Mouse (Mus musculus) forebrain, postnatal 0 days (tissue): ENCODE results near the gene Grasp. TPM values are rescaled to one million over a fixed set of nuclear protein-coding genes. Genes with fewer than 3 reads are reported as not detected.
A peak's percentile ranks its signal among the peaks of the same experiment; 100 is the strongest.

Experiments used
- ATAC-seq: fragments of 200-750 bp; cut with Nextera tagmentation; 2 replicates; pipeline ENCODE4 v1.8.0; 2017; ENCODE audit warnings: mild to moderate bottlenecking, moderate library complexity
- DNase-seq: peaks from one replicate; pipeline ENCODE4 v3.0.0-alpha.2; 2015
- H3K27ac ChIP-seq: fragments of 300-500 bp; sonication (generic); 2 replicates; pipeline ENCODE4 v1.5.1; 2014; ENCODE audit warnings: low read depth, mild to moderate bottlenecking, antibody characterized with exemption, low read length, moderate library complexity, mixed read lengths
- H3K27me3 ChIP-seq: fragments of 300-500 bp; sonication (generic); 2 replicates; pipeline ENCODE4 v1.6.1; 2014; ENCODE audit warnings: mild to moderate bottlenecking, low read length, mixed read lengths; ENCODE audit not compliant: insufficient read depth
- H3K36me3 ChIP-seq: fragments of 300-500 bp; sonication (generic); 2 replicates; pipeline ENCODE4 v1.6.1; 2014; ENCODE audit warnings: mild to moderate bottlenecking, moderate library complexity; ENCODE audit not compliant: insufficient read depth
- H3K4me1 ChIP-seq: fragments of 300-500 bp; sonication (generic); 2 replicates; pipeline ENCODE4 v1.6.1; 2014; ENCODE audit warnings: antibody characterized with exemption; ENCODE audit not compliant: insufficient read depth
- H3K4me2 ChIP-seq: fragments of 300-500 bp; sonication (generic); 2 replicates; pipeline ENCODE4 v1.6.1; 2014; ENCODE audit warnings: low read depth, mild to moderate bottlenecking, moderate library complexity
- H3K4me3 ChIP-seq: fragments of 300-500 bp; sonication (generic); 2 replicates; pipeline ENCODE4 v1.5.1; 2014; ENCODE audit warnings: low read depth, low read length, mixed read lengths
- H3K9ac ChIP-seq: fragments of 300-500 bp; sonication (generic); 2 replicates; pipeline ENCODE4 v1.6.1; 2014; ENCODE audit warnings: mild to moderate bottlenecking
- H3K9me3 ChIP-seq: fragments of 300-500 bp; sonication (generic); 2 replicates; pipeline ENCODE4 v1.6.1; 2016; ENCODE audit warnings: low read length
- CTCF ChIP-seq: sonication (generic); IDR thresholded peaks from 2 replicates; pipeline ENCODE4 v1.5.1; 2016; ENCODE audit warnings: antibody characterized with exemption, control low read depth, low read depth
- WGBS: fragments of 180-500 bp; shearing (Covaris S2); extraction: QIAGEN DNeasy Blood & Tissue Kit; methylation state at CpG from one replicate; pipeline ENCODE4 v1.1.7; 2014; 5-methylcytosine and 5-hydroxymethylcytosine counted together
- microRNA-seq, 2 experiments: library from miRNA; unstranded; fragments of <30 nt; microRNA quantifications; one replicate each; pipeline ENCODE4; 2016
- polyA plus RNA-seq: library from polyadenylated mRNA; unstranded; fragments of >200 nt; fragmentation: Nextera tagmentation; extraction: Ambion mirVana; gene quantifications from 2 replicates; pipeline ENCODE4 v1.2.1, GENCODE M21; 2015
- total RNA-seq: library from RNA; depleted of rRNA; stranded (reverse); fragments of >200 nt; gene quantifications from 2 replicates; pipeline ENCODE4 v1.2.3, GENCODE M21; 2014; rRNA removed

The Grasp gene
- total and polyA plus RNA-seq, 2 experiments from 2014 or later, result 3.3 to 11.1 TPM

- Histone ChIP-seq H3K27me3 (no peaks in the 10 kb centered on the region), H3K4me1 (no peaks in the 10 kb centered on the region), H3K9me3 (no peaks in the 10 kb centered on the region), H3K4me2 (no peak overlapping the region), H3K9ac (no peak overlapping the region), H3K27ac (no peak overlapping the region), H3K4me3 (no peak overlapping the region), H3K36me3 (peaks cover 29% of the 10 kb centered on the region)
- TF ChIP-seq CTCF, result no peak
- DNase-seq, result no peak
- ATAC-seq, result no peak
- 68% methylated on average over 6 of the region's 6 CpGs for WGBS
Observed at GRCm38 (mm10) chr15:101274380-101274779, 50.4 kb downstream of the Grasp start.

GRCm38 (mm10) chr15:101277351-101277899, 53.4 kb downstream of the Grasp start:
- no peaks in the 10 kb centered on the region for H3K4me1 ChIP-seq
- no peak overlapping the region for H3K4me3 ChIP-seq
- H3K9ac ChIP-seq, result no peak overlapping the region
- H3K27ac ChIP-seq, result peak overlapping the region; percentile 9; the same call in 1 of the 2 replicates
- H3K36me3 ChIP-seq, result peaks cover 20% of the 10 kb centered on the region
- TF ChIP-seq CTCF, result no peak
- DNase-seq (peak; percentile 52), ATAC-seq (peak; percentile 88)
- no peak overlapping the region for H3K4me2 ChIP-seq
- H3K9me3 ChIP-seq, result no peaks in the 10 kb centered on the region
- no peaks in the 10 kb centered on the region for H3K27me3 ChIP-seq
- 8% methylated on average over 11 of the region's 11 CpGs for WGBS

GRCm38 (mm10) chr15:101278589-101278988, 54.6 kb downstream of the Grasp start:
- 68% methylated on average over 5 of the region's 5 CpGs for WGBS
- Histone ChIP-seq H3K9me3 (no peaks in the 10 kb centered on the region), H3K36me3 (peaks cover 9% of the 10 kb centered on the region; the same call in 1 of the 2 replicates), H3K4me3 (no peak overlapping the region), H3K4me1 (no peaks in the 10 kb centered on the region), H3K27ac (no peak overlapping the region), H3K9ac (no peak overlapping the region), H3K4me2 (no peak overlapping the region), H3K27me3 (no peaks in the 10 kb centered on the region)
- no peak for ATAC-seq
- TF ChIP-seq CTCF, result no peak
- DNase-seq, result no peak

- 75% methylated on average over 12 of the region's 12 CpGs for whole genome bisulfite sequencing
- Histone ChIP-seq H3K9ac (no peak overlapping the region), H3K27me3 (no peaks in the 10 kb centered on the region), H3K36me3 (no peaks in the 10 kb centered on the region), H3K9me3 (no peaks in the 10 kb centered on the region), H3K4me1 (no peaks in the 10 kb centered on the region), H3K27ac (no peak overlapping the region), H3K4me3 (no peak overlapping the region), H3K4me2 (no peak overlapping the region)
- no peak for TF ChIP-seq CTCF
- DNase-seq (no peak), ATAC-seq (no peak)
Observed at GRCm38 (mm10) chr15:101279430-101279999, 55.5 kb downstream of the Grasp start.

Small RNA genes lying within 50 kb of the gene (microRNA-seq; reads per million reads assigned to microRNA genes)
- 0 to 1.2 reads per million in 2 experiments for gene Mir6962

Other genes with a start within 250 kb of the Grasp start
- gene Gm47841, start 176.8 kb upstream of the Grasp start, total RNA-seq, result not detected in 2 replicates
- gene Gm47841, start 176.8 kb upstream of the Grasp start, polyA plus RNA-seq, result not detected in 2 replicates
- 0.85 and 1.3 TPM in 2 replicates for gene Fignl2, start 145.6 kb upstream of the Grasp start, total RNA-seq
- gene Fignl2, start 145.6 kb upstream of the Grasp start, polyA plus RNA-seq, result 0.06 TPM in 1 of 2 replicates, not detected in the other
- not detected in 2 replicates for gene Ankrd33, start 108.4 kb upstream of the Grasp start, total RNA-seq
- not detected in 2 replicates for gene Ankrd33, start 108.4 kb upstream of the Grasp start, polyA plus RNA-seq
- gene Acvrl1, start 95.7 kb upstream of the Grasp start, total RNA-seq, result 8.7 and 10.7 TPM in 2 replicates
- 5.8 and 6.0 TPM in 2 replicates for gene Acvrl1, start 95.7 kb upstream of the Grasp start, polyA plus RNA-seq
- gene Acvr1b, start 50.1 kb upstream of the Grasp start, total RNA-seq, result 74.2 and 80.4 TPM in 2 replicates
- gene Acvr1b, start 50.1 kb upstream of the Grasp start, polyA plus RNA-seq, result 13.2 and 17.4 TPM in 2 replicates
- 8.9 and 9.6 TPM in 2 replicates for gene Nr4a1, start 30.1 kb downstream of the Grasp start, total RNA-seq
- gene Nr4a1, start 30.1 kb downstream of the Grasp start, polyA plus RNA-seq, result 8.5 and 9.0 TPM in 2 replicates
- 56.3 and 60.0 TPM in 2 replicates for gene Atg101, start 60.1 kb downstream of the Grasp start, total RNA-seq
- gene Atg101, start 60.1 kb downstream of the Grasp start, polyA plus RNA-seq, result 81.3 and 94.4 TPM in 2 replicates
- gene 6030408B16Rik, start 69.0 kb downstream of the Grasp start, total RNA-seq, result 0.54 and 1.00 TPM in 2 replicates
- gene 6030408B16Rik, start 69.0 kb downstream of the Grasp start, polyA plus RNA-seq, result 0.30 and 0.77 TPM in 2 replicates
- gene Krt80, start 146.0 kb downstream of the Grasp start, total RNA-seq, result 0.29 TPM in 1 of 2 replicates, not detected in the other
- gene Krt80, start 146.0 kb downstream of the Grasp start, polyA plus RNA-seq, result 0.16 and 0.23 TPM in 2 replicates
- gene Krt7, start 186.9 kb downstream of the Grasp start, total RNA-seq, result 0.29 and 0.31 TPM in 2 replicates
- 0.24 and 0.47 TPM in 2 replicates for gene Krt7, start 186.9 kb downstream of the Grasp start, polyA plus RNA-seq
- 0.15 and 0.52 TPM in 2 replicates for gene Krt87, start 214.6 kb downstream of the Grasp start, total RNA-seq
- 0.36 and 0.38 TPM in 2 replicates for gene Krt87, start 214.6 kb downstream of the Grasp start, polyA plus RNA-seq
- gene Krt88, start 223.6 kb downstream of the Grasp start, total RNA-seq, result not detected in 2 replicates
- not detected in 2 replicates for gene Krt88, start 223.6 kb downstream of the Grasp start, polyA plus RNA-seq
- not detected in 2 replicates for gene Krt81, start 239.6 kb downstream of the Grasp start, total RNA-seq
- gene Krt81, start 239.6 kb downstream of the Grasp start, polyA plus RNA-seq, result not detected in 2 replicates
- 0.14 TPM in 1 of 2 replicates, not detected in the other for gene Krt86, start 249.3 kb downstream of the Grasp start, total RNA-seq
- gene Krt86, start 249.3 kb downstream of the Grasp start, polyA plus RNA-seq, result 0.11 and 0.19 TPM in 2 replicates